11 mouse cellular contexts compared by ENCODE assay signal in genomic region chr11:105557285-105557684, GRCm38 (mm10). TPM values are rescaled to one million over a fixed set of nuclear protein-coding genes. Genes with fewer than 3 reads are reported as not detected.
A peak's percentile ranks its signal among the peaks of the same experiment; 100 is the strongest.
DNase-seq lines count a peak whose midpoint lies in the region; ATAC-seq and TF ChIP-seq lines count a peak whose summit lies in the region.
"Had no signal": no experiment of that assay in that cellular context is flagged by ENCODE, and none has a peak within 500 bp of the region (broad histone marks: within the 10 kb centered on the region; RNA-seq: fewer than 3 reads in every experiment).

No protein-coding gene starts in this region.

- no peaks in the 10 kb centered on the region for H3K9me3 ChIP-seq in lung, embryonic 16.5 days (ENCODE audit: control insufficient read depth, low read length)
- H3K9me3 ChIP-seq in embryonic facial prominence, embryonic 13.5 days: no peaks in the 10 kb centered on the region
- no peaks in the 10 kb centered on the region for H3K9me3 ChIP-seq in hindbrain, embryonic 15.5 days
- no peaks in the 10 kb centered on the region for H3K9me3 ChIP-seq in midbrain, postnatal 0 days (ENCODE audit: low read length)
- H3K9me3 ChIP-seq: liver, embryonic 15.5 days had no signal

- ATAC-seq in lung, embryonic 16.5 days (ENCODE audit: low read depth): peak; percentile 57; the same call in 1 of the 2 replicates
- ATAC-seq in embryonic facial prominence, embryonic 13.5 days (ENCODE audit: insufficient number of reproducible peaks, insufficient read depth, low FRiP score, low TSS enrichment, low read depth): 0 out of 2 replicates have a peak, but pooled peaks have one; percentile 67
- peak; percentile 76; the same call in 1 of the 2 replicates for ATAC-seq in hindbrain, embryonic 15.5 days (ENCODE audit: low FRiP score, low read depth)
- ATAC-seq in midbrain, postnatal 0 days (ENCODE audit: low FRiP score): 0 out of 2 replicates have a peak, but pooled peaks have one; percentile 54

- no peak for DNase-seq in lung, adult 18-20 months
- peak; percentile 65 for DNase-seq in midbrain, postnatal 0 days (ENCODE audit: low spot score)
- no peak for DNase-seq in adrenal gland, adult 2 months
- no peak for DNase-seq in B cell, adult 2 months
- DNase-seq in lung, postnatal 14 days: no peak
- DNase-seq: cerebellum, postnatal 10 days; gastrocnemius, postnatal 10 days had no signal

- no peak overlapping the region for H3K4me3 ChIP-seq in lung, embryonic 16.5 days (ENCODE audit: low read length)
- no peak overlapping the region for H3K4me3 ChIP-seq in embryonic facial prominence, embryonic 13.5 days
- no peak overlapping the region for H3K4me3 ChIP-seq in hindbrain, embryonic 15.5 days
- H3K4me3 ChIP-seq in midbrain, postnatal 0 days (ENCODE audit: low read depth, low read length): no peak overlapping the region
- H3K4me3 ChIP-seq: liver, embryonic 15.5 days had no signal

- no peaks in the 10 kb centered on the region; the same call in 1 of the 2 replicates for H3K4me1 ChIP-seq in lung, embryonic 16.5 days (replicated peaks; ENCODE audit: control insufficient read depth, insufficient read depth, low read length)
- H3K4me1 ChIP-seq in embryonic facial prominence, embryonic 13.5 days: peaks cover 10% of the 10 kb centered on the region
- H3K4me1 ChIP-seq in hindbrain, embryonic 15.5 days (replicated peaks): peaks cover 13% of the 10 kb centered on the region
- no peaks in the 10 kb centered on the region for H3K4me1 ChIP-seq in midbrain, postnatal 0 days (ENCODE audit: insufficient read depth, low read length)

- H3K27ac ChIP-seq in lung, embryonic 16.5 days (ENCODE audit: low read length): no peak overlapping the region
- no peak overlapping the region for H3K27ac ChIP-seq in embryonic facial prominence, embryonic 13.5 days
- H3K27ac ChIP-seq in hindbrain, embryonic 15.5 days (replicated peaks): peak overlapping the region; percentile 59
- H3K27ac ChIP-seq in midbrain, postnatal 0 days (ENCODE audit: low read depth, low read length): peak overlapping the region; percentile 70
- H3K27ac ChIP-seq: liver, embryonic 15.5 days had no signal

- H3K4me2 ChIP-seq in lung, embryonic 16.5 days (ENCODE audit: low read depth, low read length): no peak overlapping the region
- H3K4me2 ChIP-seq in embryonic facial prominence, embryonic 13.5 days: no peak overlapping the region
- no peak overlapping the region for H3K4me2 ChIP-seq in hindbrain, embryonic 15.5 days
- no peak overlapping the region for H3K4me2 ChIP-seq in midbrain, postnatal 0 days (ENCODE audit: low read depth, low read length, poor library complexity, severe bottlenecking)
- H3K4me2 ChIP-seq: liver, embryonic 15.5 days had no signal

- WGBS in lung, embryonic 16.5 days: 51% methylated on average over 8 of the region's 8 CpGs
- WGBS in embryonic facial prominence, embryonic 13.5 days: 63% methylated on average over 8 of the region's 8 CpGs
- WGBS in hindbrain, embryonic 15.5 days: 36% methylated on average over 8 of the region's 8 CpGs
- WGBS in midbrain, postnatal 0 days: 35% methylated on average over 8 of the region's 8 CpGs

- TF ChIP-seq CTCF in midbrain, postnatal 0 days (IDR thresholded peaks at IDR 0.05): no peak

- no peaks in the 10 kb centered on the region for H3K36me3 ChIP-seq in lung, embryonic 16.5 days (ENCODE audit: control insufficient read depth, insufficient read depth, low read length)
- H3K36me3 ChIP-seq in embryonic facial prominence, embryonic 13.5 days: no peaks in the 10 kb centered on the region
- H3K36me3 ChIP-seq in hindbrain, embryonic 15.5 days: no peaks in the 10 kb centered on the region
- no peaks in the 10 kb centered on the region for H3K36me3 ChIP-seq in midbrain, postnatal 0 days (ENCODE audit: insufficient read depth, low read length)
- H3K36me3 ChIP-seq: liver, embryonic 15.5 days had no signal

- H3K27me3 ChIP-seq in lung, embryonic 16.5 days (ENCODE audit: control insufficient read depth, insufficient read depth, low read depth, low read length): no peaks in the 10 kb centered on the region
- H3K27me3 ChIP-seq in embryonic facial prominence, embryonic 13.5 days: no peaks in the 10 kb centered on the region
- no peaks in the 10 kb centered on the region for H3K27me3 ChIP-seq in hindbrain, embryonic 15.5 days
- no peaks in the 10 kb centered on the region for H3K27me3 ChIP-seq in midbrain, postnatal 0 days (ENCODE audit: insufficient read depth, low read length)

- no peak overlapping the region for H3K9ac ChIP-seq in lung, embryonic 16.5 days (ENCODE audit: low read length)
- H3K9ac ChIP-seq in embryonic facial prominence, embryonic 13.5 days: no peak overlapping the region
- no peak overlapping the region for H3K9ac ChIP-seq in hindbrain, embryonic 15.5 days
- no peak overlapping the region for H3K9ac ChIP-seq in midbrain, postnatal 0 days (replicated peaks; ENCODE audit: low read length, poor library complexity, severe bottlenecking)
- H3K9ac ChIP-seq: liver, embryonic 15.5 days had no signal

RNA-seq across cellular contexts. Expression of gene Tanc2, which starts 32.5 kb away (rescaled TPM):
- polyA plus RNA-seq in lung, embryonic 16.5 days (2015; fragmentation: Nextera tagmentation; extraction: Ambion mirVana): 12.5 and 14.8 TPM in 2 replicates
- 8.2 TPM in 2 replicates for polyA plus RNA-seq in embryonic facial prominence, embryonic 13.5 days (2015; fragmentation: Nextera tagmentation; extraction: Ambion mirVana)
- polyA plus RNA-seq in hindbrain, embryonic 15.5 days (2015; fragmentation: Nextera tagmentation; extraction: Ambion mirVana): 39.3 and 50.8 TPM in 2 replicates
- 136 and 163 TPM in 2 replicates for total RNA-seq in midbrain, postnatal 0 days (2014; rRNA removed)
- polyA plus RNA-seq in midbrain, postnatal 0 days (2015; fragmentation: Nextera tagmentation; extraction: Ambion mirVana): 31.4 and 37.3 TPM in 2 replicates
- 10 to 100 TPM; 14.5 to 16.7 TPM for total RNA-seq in adrenal gland, adult 2 months (2021)
- polyA plus RNA-seq in adrenal gland, adult 2 months (2012; rRNA removed): 1.5 and 3.0 TPM in 2 replicates

Comparison
In these comparisons a context has a peak if more than half of its experiments do, and no peak if none do; other contexts are left out.
1. H3K27ac ChIP-seq: peak in hindbrain, embryonic 15.5 days (single experiment) and midbrain, postnatal 0 days (single experiment); none in lung, embryonic 16.5 days (single experiment) and embryonic facial prominence, embryonic 13.5 days (single experiment).
2. Peak in every context shown above with its lines, with median percentiles within 50 percentile points of each other: ATAC-seq.